Comparison of ENCODE assay signal across 12 mouse cellular contexts in genomic region chr7:6858694-6859270, GRCm38 (mm10).
A peak's percentile ranks its signal among the peaks of the same experiment; 100 is the strongest.
DNase-seq lines count a peak whose midpoint lies in the region; ATAC-seq and TF ChIP-seq lines count a peak whose summit lies in the region.
"Had no signal": no experiment of that assay in that cellular context is flagged by ENCODE, and none has a peak within 500 bp of the region (broad histone marks: within the 10 kb centered on the region; RNA-seq: fewer than 3 reads in every experiment).

No protein-coding gene starts in this region.

- no peak overlapping the region for H3K9ac ChIP-seq in forebrain, embryonic 14.5 days (ENCODE audit: low read length)
- H3K9ac ChIP-seq in forebrain, embryonic 15.5 days (replicated peaks), result no peak overlapping the region
- H3K9ac ChIP-seq in liver, embryonic 11.5 days (ENCODE audit: low read depth, low read length), result no peak overlapping the region
- no peak overlapping the region for H3K9ac ChIP-seq in liver, postnatal 0 days (replicated peaks)
- no peak overlapping the region for H3K9ac ChIP-seq in embryonic facial prominence, embryonic 12.5 days
- no peak overlapping the region for H3K9ac ChIP-seq in liver, embryonic 15.5 days
- H3K9ac ChIP-seq: neural tube, embryonic 13.5 days had no signal

- TF ChIP-seq EP300 in liver, postnatal 0 days (IDR thresholded peaks at IDR 0.05; ENCODE audit: low read depth), result no peak

- no peaks in the 10 kb centered on the region for H3K36me3 ChIP-seq in forebrain, embryonic 14.5 days (ENCODE audit: control insufficient read depth, insufficient read depth, low read length)
- H3K36me3 ChIP-seq in forebrain, embryonic 15.5 days, result no peaks in the 10 kb centered on the region
- no peaks in the 10 kb centered on the region for H3K36me3 ChIP-seq in liver, embryonic 11.5 days (ENCODE audit: control insufficient read depth, insufficient read depth, low read length)
- H3K36me3 ChIP-seq in liver, postnatal 0 days (replicated peaks; ENCODE audit: insufficient read depth, low read length), result no peaks in the 10 kb centered on the region
- no peaks in the 10 kb centered on the region for H3K36me3 ChIP-seq in embryonic facial prominence, embryonic 12.5 days
- H3K36me3 ChIP-seq in liver, embryonic 15.5 days (replicated peaks), result no peaks in the 10 kb centered on the region
- H3K36me3 ChIP-seq: neural tube, embryonic 13.5 days had no signal

- no peak overlapping the region for H3K4me3 ChIP-seq in forebrain, embryonic 14.5 days (ENCODE audit: low read depth, low read length)
- no peak overlapping the region for H3K4me3 ChIP-seq in forebrain, embryonic 15.5 days
- no peak overlapping the region for H3K4me3 ChIP-seq in liver, embryonic 11.5 days (ENCODE audit: low read depth, low read length)
- H3K4me3 ChIP-seq in liver, postnatal 0 days (ENCODE audit: low read depth, low read length), result no peak overlapping the region
- no peak overlapping the region for H3K4me3 ChIP-seq in embryonic facial prominence, embryonic 12.5 days
- H3K4me3 ChIP-seq in liver, embryonic 15.5 days (replicated peaks), result no peak overlapping the region
- H3K4me3 ChIP-seq: neural tube, embryonic 13.5 days had no signal

- H3K9me3 ChIP-seq in forebrain, embryonic 14.5 days (replicated peaks; ENCODE audit: control insufficient read depth, low read length), result no peaks in the 10 kb centered on the region
- H3K9me3 ChIP-seq in forebrain, embryonic 15.5 days, result no peaks in the 10 kb centered on the region
- no peaks in the 10 kb centered on the region for H3K9me3 ChIP-seq in liver, embryonic 11.5 days (ENCODE audit: control insufficient read depth, low read length)
- H3K9me3 ChIP-seq in liver, postnatal 0 days (ENCODE audit: low read length), result no peaks in the 10 kb centered on the region
- H3K9me3 ChIP-seq in embryonic facial prominence, embryonic 12.5 days, result no peaks in the 10 kb centered on the region
- no peaks in the 10 kb centered on the region for H3K9me3 ChIP-seq in liver, embryonic 15.5 days (replicated peaks)
- H3K9me3 ChIP-seq: neural tube, embryonic 13.5 days had no signal

- WGBS in forebrain, embryonic 14.5 days, result 19% methylated on average over 5 of the region's 5 CpGs
- WGBS in forebrain, embryonic 15.5 days, result 17% methylated on average over 5 of the region's 5 CpGs
- 45% methylated on average over 5 of the region's 5 CpGs for WGBS in liver, embryonic 11.5 days
- 46% methylated on average over 5 of the region's 5 CpGs for WGBS in liver, postnatal 0 days (ENCODE audit: insufficient replicate concordance)
- 19% methylated on average over 5 of the region's 5 CpGs for WGBS in embryonic facial prominence, embryonic 12.5 days
- WGBS in liver, embryonic 15.5 days (ENCODE audit: insufficient replicate concordance), result 33% methylated on average over 5 of the region's 5 CpGs

- TF ChIP-seq CTCF in liver, postnatal 0 days (IDR thresholded peaks at IDR 0.05; ENCODE audit: low read depth), result no peak

- no peak overlapping the region for H3K4me2 ChIP-seq in forebrain, embryonic 14.5 days (ENCODE audit: low read length)
- no peak overlapping the region for H3K4me2 ChIP-seq in forebrain, embryonic 15.5 days (replicated peaks)
- no peak overlapping the region for H3K4me2 ChIP-seq in liver, embryonic 11.5 days
- no peak overlapping the region for H3K4me2 ChIP-seq in liver, postnatal 0 days (ENCODE audit: low read depth, low read length)
- H3K4me2 ChIP-seq in embryonic facial prominence, embryonic 12.5 days (replicated peaks), result no peak overlapping the region
- no peak overlapping the region for H3K4me2 ChIP-seq in liver, embryonic 15.5 days
- H3K4me2 ChIP-seq: neural tube, embryonic 13.5 days had no signal

- H3K27ac ChIP-seq in forebrain, embryonic 14.5 days (ENCODE audit: low read depth, low read length), result 0 out of 2 replicates have a peak overlapping the region, but pooled peaks have one; percentile 7
- H3K27ac ChIP-seq in forebrain, embryonic 15.5 days (replicated peaks), result no peak overlapping the region
- peak overlapping the region; percentile 16; the same call in 1 of the 2 replicates for H3K27ac ChIP-seq in liver, embryonic 11.5 days (ENCODE audit: low read depth, low read length)
- H3K27ac ChIP-seq in liver, postnatal 0 days (ENCODE audit: low read depth), result no peak overlapping the region
- peak overlapping the region; percentile 89 for H3K27ac ChIP-seq in embryonic facial prominence, embryonic 12.5 days
- 0 out of 2 replicates have a peak overlapping the region, but pooled peaks have one; percentile 9 for H3K27ac ChIP-seq in liver, embryonic 15.5 days (replicated peaks)
- H3K27ac ChIP-seq: macrophage; neural tube, embryonic 13.5 days had no signal

- ATAC-seq in forebrain, embryonic 14.5 days, result no peak
- no peak for ATAC-seq in forebrain, embryonic 15.5 days (replicated peaks)
- no peak for ATAC-seq in liver, embryonic 11.5 days (replicated peaks; ENCODE audit: low FRiP score)
- no peak for ATAC-seq in liver, postnatal 0 days
- ATAC-seq in embryonic facial prominence, embryonic 12.5 days (ENCODE audit: insufficient number of reproducible peaks, insufficient read depth, low FRiP score, low TSS enrichment), result no peak
- ATAC-seq in liver, embryonic 15.5 days (ENCODE audit: insufficient read depth), result no peak

- no peaks in the 10 kb centered on the region for H3K27me3 ChIP-seq in forebrain, embryonic 14.5 days (replicated peaks; ENCODE audit: control insufficient read depth, insufficient read depth, low read length)
- H3K27me3 ChIP-seq in forebrain, embryonic 15.5 days, result no peaks in the 10 kb centered on the region
- H3K27me3 ChIP-seq in liver, embryonic 11.5 days (replicated peaks; ENCODE audit: control insufficient read depth, insufficient read depth, low read length), result no peaks in the 10 kb centered on the region
- no peaks in the 10 kb centered on the region for H3K27me3 ChIP-seq in liver, postnatal 0 days (ENCODE audit: insufficient read depth, low read length)
- H3K27me3 ChIP-seq in embryonic facial prominence, embryonic 12.5 days, result no peaks in the 10 kb centered on the region
- no peaks in the 10 kb centered on the region for H3K27me3 ChIP-seq in liver, embryonic 15.5 days
- H3K27me3 ChIP-seq: neural tube, embryonic 13.5 days had no signal

- peaks cover 10% of the 10 kb centered on the region; the same call in 1 of the 2 replicates for H3K4me1 ChIP-seq in forebrain, embryonic 14.5 days (ENCODE audit: control insufficient read depth, insufficient read depth, low read length)
- peaks cover 9% of the 10 kb centered on the region for H3K4me1 ChIP-seq in forebrain, embryonic 15.5 days
- peaks cover 8% of the 10 kb centered on the region; the same call in 1 of the 2 replicates for H3K4me1 ChIP-seq in liver, embryonic 11.5 days (replicated peaks; ENCODE audit: control insufficient read depth, insufficient read depth, low read length)
- peaks cover 6% of the 10 kb centered on the region; the same call in 1 of the 2 replicates for H3K4me1 ChIP-seq in liver, postnatal 0 days (ENCODE audit: insufficient read depth)
- H3K4me1 ChIP-seq in embryonic facial prominence, embryonic 12.5 days, result peaks cover 23% of the 10 kb centered on the region
- peaks cover 4% of the 10 kb centered on the region; the same call in 1 of the 2 replicates for H3K4me1 ChIP-seq in liver, embryonic 15.5 days (replicated peaks)

- DNase-seq in forebrain, embryonic 14.5 days (ENCODE audit: low spot score), result no peak
- DNase-seq in liver, embryonic 11.5 days (ENCODE audit: low spot score), result no peak
- DNase-seq in liver, postnatal 0 days, result no peak
- DNase-seq in urinary bladder, adult 18-20 months (ENCODE audit: low spot score in 2 of 2), result no peak
- DNase-seq in adrenal gland, postnatal 10 days, result no peak
- DNase-seq: cerebellum, postnatal 36 days; right cerebral cortex, postnatal 25 days had no signal

Comparison
In these comparisons a context has a peak if more than half of its experiments do, and no peak if none do; other contexts are left out.
1. H3K27ac ChIP-seq: peak in forebrain, embryonic 14.5 days (single experiment), liver, embryonic 11.5 days (single experiment), embryonic facial prominence, embryonic 12.5 days (single experiment) and liver, embryonic 15.5 days (single experiment); none in forebrain, embryonic 15.5 days (single experiment) and liver, postnatal 0 days (single experiment).